Mouse (Mus musculus): ENCODE data around the gene Setd4. TPM values are rescaled to one million over a fixed set of nuclear protein-coding genes. Genes with fewer than 3 reads are reported as not detected.

Setd4 gene
- polyA plus RNA-seq (2015; fragmentation: Nextera tagmentation; extraction: Ambion mirVana), result 4.1 and 7.0 TPM in 2 replicates

DNA sequence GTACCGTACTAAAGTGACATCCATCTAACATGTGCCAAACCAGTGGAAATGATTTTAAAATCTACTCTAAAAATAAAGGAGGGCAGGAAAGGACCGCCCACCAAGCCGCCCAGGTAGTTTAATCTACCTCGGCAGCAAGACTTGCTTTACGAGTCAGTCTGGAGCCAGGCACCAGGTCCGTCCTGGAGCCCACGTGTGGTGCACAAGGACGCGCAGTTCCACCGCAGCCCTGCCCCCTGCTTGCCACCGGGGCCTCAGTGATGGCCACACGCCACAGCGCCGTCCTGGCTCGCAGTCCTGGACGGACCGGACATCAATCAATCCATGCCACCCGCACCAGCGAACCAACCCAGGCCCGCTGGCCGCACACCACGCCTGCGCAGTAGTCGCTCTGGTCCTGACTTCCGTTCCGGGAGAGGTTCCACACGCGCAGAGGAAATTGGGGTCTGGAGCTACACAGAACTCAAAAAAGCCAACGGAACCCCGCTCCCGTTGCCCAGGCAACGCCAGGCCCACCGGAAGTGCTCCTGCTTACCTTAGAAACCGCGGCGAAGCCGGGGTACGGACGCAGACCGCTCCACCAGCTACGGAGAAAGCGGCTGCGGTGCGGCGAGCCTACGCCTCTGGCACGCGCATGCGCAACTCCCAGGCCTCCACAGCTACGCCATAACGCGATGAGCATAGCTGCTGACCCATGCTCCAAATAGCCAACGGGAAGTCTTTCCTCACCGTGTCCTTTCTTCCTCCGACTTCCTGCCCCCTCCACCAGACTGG lies at the start of gene Setd4:
Gene Setd4, minus strand, starts transcription at position 625 of the 774 bp plus-strand sequence.

GRCm38 (mm10) chr16:93627761-93628400 lies 24.0 kb upstream of the Setd4 start, which contains the start of gene Gm5678:
Gene Gm5678 (plus strand): TSS chr16:93628097.

DNA sequence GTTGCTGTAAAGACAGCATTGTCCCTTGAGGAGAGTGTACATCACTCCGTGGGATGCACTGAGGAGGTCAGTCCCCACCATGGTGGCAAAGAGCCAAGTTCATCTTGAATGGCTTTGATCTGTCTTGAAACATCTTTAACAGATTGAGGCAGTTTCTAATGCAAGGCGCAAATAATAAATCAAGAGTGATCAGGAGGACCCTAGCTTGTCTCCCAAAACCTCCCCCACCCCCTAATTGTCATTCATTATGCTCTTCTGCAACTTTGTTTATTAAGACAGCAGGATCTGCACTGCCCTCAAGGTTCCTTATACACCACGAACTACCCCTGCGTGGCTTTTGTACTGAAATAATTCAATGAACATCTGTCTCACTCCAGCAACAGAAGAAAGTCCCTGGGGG lies 1.7 kb upstream of the Setd4 start, which contains the start of gene Cbr1:
Gene Cbr1, plus strand, starts transcription at position 301 of the 400 bp plus-strand sequence.

Other genes with a start within 250 kb of the Setd4 start
- 34.5 and 36.5 TPM in 2 replicates for gene Cbr1, start 1.8 kb upstream of the Setd4 start, polyA plus RNA-seq (2015; fragmentation: Nextera tagmentation; extraction: Ambion mirVana)
- gene Gm5678, start 24.0 kb upstream of the Setd4 start, polyA plus RNA-seq (2015; fragmentation: Nextera tagmentation; extraction: Ambion mirVana), result not detected in 2 replicates
- gene Cbr3, start 79.2 kb upstream of the Setd4 start, polyA plus RNA-seq (2015; fragmentation: Nextera tagmentation; extraction: Ambion mirVana), result 5.5 and 5.6 TPM in 2 replicates
- gene Dop1b, start 107.8 kb upstream of the Setd4 start, polyA plus RNA-seq (2015; fragmentation: Nextera tagmentation; extraction: Ambion mirVana), result 8.7 and 10.3 TPM in 2 replicates
- gene Morc3, start 228.1 kb upstream of the Setd4 start, polyA plus RNA-seq (2015; fragmentation: Nextera tagmentation; extraction: Ambion mirVana), result 20.5 and 21.3 TPM in 2 replicates

Data from urinary bladder, postnatal 0 days (tissue).